Mouse (Mus musculus) spleen, adult 2 months (tissue): Measurements from ENCODE around the gene Drg1.

Source experiments
- CTCF ChIP-seq: fragments of 200-500 bp; IDR thresholded peaks from 2 replicates; pipeline ENCODE4 v1.5.1; 2011; ENCODE audit warnings: mild to moderate bottlenecking, inconsistent platforms; ENCODE audit not compliant: insufficient read depth, insufficient read length, insufficient replicate concordance; ENCODE audit errors: extremely low read depth
- POLR2A ChIP-seq: fragments of 200-500 bp; IDR thresholded peaks from 2 replicates; pipeline ENCODE4 v1.6.1; 2011; ENCODE audit warnings: low read depth, low read length, inconsistent platforms

DNA sequence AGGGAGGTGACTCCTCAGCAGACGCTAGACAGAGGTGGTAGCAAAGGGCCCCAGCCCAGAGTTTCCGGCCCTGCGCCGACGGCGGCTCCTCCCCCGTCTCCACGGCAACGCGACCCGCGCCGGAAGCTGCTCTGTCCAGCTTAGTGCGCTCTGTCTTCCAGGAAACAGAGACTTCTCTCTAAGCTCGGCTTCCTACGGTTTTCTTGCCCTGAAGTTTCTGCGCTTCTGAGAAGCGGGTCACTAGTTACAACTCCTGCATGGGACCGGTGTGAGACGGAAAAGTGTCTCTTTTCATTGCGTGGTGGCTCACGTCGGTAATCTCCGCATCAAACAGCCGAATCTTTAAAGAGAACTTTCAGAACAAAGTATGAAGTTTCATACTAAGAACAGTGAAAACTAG lies 72.9 kb downstream of the Drg1 start, which contains the start of gene Sfi1:
- TF ChIP-seq CTCF (no peak), POLR2A (no peak)
